Mouse (Mus musculus): ENCODE results near the gene Pacrg. TPM values are rescaled to one million over a fixed set of nuclear protein-coding genes. Genes with fewer than 3 reads are reported as not detected.

Pacrg gene
- polyA plus RNA-seq, 1 experiment from 2014 or later = 0.89 TPM

GRCm38 (mm10) chr17:10698041-10698440, 142.1 kb downstream of the Pacrg start:
- no peaks in the 10 kb centered on the region for H3K36me3 ChIP-seq (ENCODE audit: control insufficient read depth, insufficient read depth, low read length)
- DNase-seq (ENCODE audit: low spot score) = no peak
- no peak overlapping the region for H3K9ac ChIP-seq (ENCODE audit: low read length)
- H3K27ac ChIP-seq (replicated peaks) = no peak overlapping the region
- H3K4me1 ChIP-seq (replicated peaks; ENCODE audit: control insufficient read depth, insufficient read depth) = no peaks in the 10 kb centered on the region
- H3K27me3 ChIP-seq (ENCODE audit: control insufficient read depth, insufficient read depth, low read length) = no peaks in the 10 kb centered on the region
- H3K4me3 ChIP-seq (ENCODE audit: low read depth, low read length) = no peak overlapping the region
- H3K9me3 ChIP-seq (ENCODE audit: control insufficient read depth, low read length) = no peaks in the 10 kb centered on the region
- no peak for ATAC-seq (ENCODE audit: low FRiP score, low TSS enrichment)
- 72% methylated on average over 8 of the region's 8 CpGs for WGBS
- TF ChIP-seq EP300 (optimal IDR thresholded peaks at IDR 0.05) = no peak
- TF ChIP-seq CTCF (IDR thresholded peaks at IDR 0.05; ENCODE audit: low read depth) = no peak
- no peak overlapping the region for H3K4me2 ChIP-seq (replicated peaks; ENCODE audit: low read depth)

GRCm38 (mm10) chr17:10695421-10695820, 144.7 kb downstream of the Pacrg start:
- no peak for TF ChIP-seq EP300 (optimal IDR thresholded peaks at IDR 0.05)
- TF ChIP-seq CTCF (IDR thresholded peaks at IDR 0.05; ENCODE audit: low read depth) = no peak

DNA sequence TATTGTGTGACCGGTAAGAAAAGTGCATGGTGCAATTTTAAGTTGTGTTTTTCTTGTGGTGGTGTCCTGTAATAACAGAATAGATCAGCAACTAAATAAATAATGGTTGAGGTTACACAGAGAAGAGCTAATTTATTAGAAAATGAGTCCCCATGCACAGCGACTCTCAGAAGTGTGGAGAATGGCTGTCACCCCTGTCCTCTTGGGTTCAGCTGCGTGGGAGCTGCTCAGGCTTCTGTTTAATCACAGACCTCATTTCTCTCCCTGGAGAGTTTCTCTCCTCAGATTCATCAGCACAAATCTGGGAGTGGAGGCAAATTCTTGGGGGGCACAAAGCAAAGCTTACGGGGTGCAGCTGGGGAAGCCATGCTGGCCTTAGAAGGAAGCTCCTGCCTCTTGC, 163.0 kb downstream of the Pacrg start:
- ATAC-seq (ENCODE audit: low FRiP score, low TSS enrichment) (no peak), DNase-seq (ENCODE audit: low spot score) (no peak)
- TF ChIP-seq CTCF (IDR thresholded peaks at IDR 0.05; ENCODE audit: low read depth) = no peak
- TF ChIP-seq EP300 (optimal IDR thresholded peaks at IDR 0.05) = no peak
- Histone ChIP-seq H3K4me1 (replicated peaks; ENCODE audit: control insufficient read depth, insufficient read depth) (no peaks in the 10 kb centered on the region), H3K36me3 (ENCODE audit: control insufficient read depth, insufficient read depth, low read length) (no peaks in the 10 kb centered on the region), H3K27me3 (ENCODE audit: control insufficient read depth, insufficient read depth, low read length) (no peaks in the 10 kb centered on the region), H3K4me3 (ENCODE audit: low read depth, low read length) (no peak overlapping the region), H3K4me2 (replicated peaks; ENCODE audit: low read depth) (no peak overlapping the region), H3K27ac (replicated peaks) (no peak overlapping the region), H3K9me3 (ENCODE audit: control insufficient read depth, low read length) (no peaks in the 10 kb centered on the region), H3K9ac (ENCODE audit: low read length) (no peak overlapping the region)
- WGBS = 73% methylated on average over 4 of the region's 4 CpGs

More at GRCm38 (mm10) chr17:10695421-10695820, 144.7 kb downstream of the Pacrg start:
- no peaks in the 10 kb centered on the region for H3K9me3 ChIP-seq (ENCODE audit: control insufficient read depth, low read length)
- no peak for DNase-seq (ENCODE audit: low spot score)
- H3K36me3 ChIP-seq (ENCODE audit: control insufficient read depth, insufficient read depth, low read length) = no peaks in the 10 kb centered on the region
- H3K27ac ChIP-seq (replicated peaks) = no peak overlapping the region
- no peak for ATAC-seq (ENCODE audit: low FRiP score, low TSS enrichment)
- H3K4me1 ChIP-seq (replicated peaks; ENCODE audit: control insufficient read depth, insufficient read depth) = no peaks in the 10 kb centered on the region
- no peaks in the 10 kb centered on the region for H3K27me3 ChIP-seq (ENCODE audit: control insufficient read depth, insufficient read depth, low read length)
- no peak overlapping the region for H3K4me2 ChIP-seq (replicated peaks; ENCODE audit: low read depth)
- H3K4me3 ChIP-seq (ENCODE audit: low read depth, low read length) = no peak overlapping the region
- H3K9ac ChIP-seq (ENCODE audit: low read length) = no peak overlapping the region

- 73% methylated on average over 5 of the region's 5 CpGs for WGBS
- no peaks in the 10 kb centered on the region for H3K9me3 ChIP-seq (ENCODE audit: control insufficient read depth, low read length)
- no peak overlapping the region for H3K4me3 ChIP-seq (ENCODE audit: low read depth, low read length)
- H3K36me3 ChIP-seq (ENCODE audit: control insufficient read depth, insufficient read depth, low read length) = no peaks in the 10 kb centered on the region
- H3K27me3 ChIP-seq (ENCODE audit: control insufficient read depth, insufficient read depth, low read length) = no peaks in the 10 kb centered on the region
- ATAC-seq (ENCODE audit: low FRiP score, low TSS enrichment) (no peak), DNase-seq (ENCODE audit: low spot score) (no peak)
- H3K27ac ChIP-seq (replicated peaks) = no peak overlapping the region
- H3K9ac ChIP-seq (ENCODE audit: low read length) = no peak overlapping the region
- H3K4me1 ChIP-seq (replicated peaks; ENCODE audit: control insufficient read depth, insufficient read depth) = no peaks in the 10 kb centered on the region
- no peak for TF ChIP-seq CTCF (IDR thresholded peaks at IDR 0.05; ENCODE audit: low read depth)
- no peak for TF ChIP-seq EP300 (optimal IDR thresholded peaks at IDR 0.05)
- no peak overlapping the region for H3K4me2 ChIP-seq (replicated peaks; ENCODE audit: low read depth)
These were observed 164.6 kb downstream of the Pacrg start for GRCm38 (mm10) chr17:10675536-10675935.

GRCm38 (mm10) chr17:10675048-10675447, 165.1 kb downstream of the Pacrg start:
- ATAC-seq (ENCODE audit: low FRiP score, low TSS enrichment) (no peak), DNase-seq (ENCODE audit: low spot score) (no peak)
- no peaks in the 10 kb centered on the region for H3K36me3 ChIP-seq (ENCODE audit: control insufficient read depth, insufficient read depth, low read length)
- no peak overlapping the region for H3K4me2 ChIP-seq (replicated peaks; ENCODE audit: low read depth)
- no peaks in the 10 kb centered on the region for H3K27me3 ChIP-seq (ENCODE audit: control insufficient read depth, insufficient read depth, low read length)
- H3K4me1 ChIP-seq (replicated peaks; ENCODE audit: control insufficient read depth, insufficient read depth) = no peaks in the 10 kb centered on the region
- no peak overlapping the region for H3K27ac ChIP-seq (replicated peaks)
- no peak overlapping the region for H3K9ac ChIP-seq (ENCODE audit: low read length)
- TF ChIP-seq CTCF (IDR thresholded peaks at IDR 0.05; ENCODE audit: low read depth) = peak; percentile 33
- TF ChIP-seq EP300 (optimal IDR thresholded peaks at IDR 0.05) = no peak
- WGBS = 63% methylated on average over 3 of the region's 3 CpGs
- no peaks in the 10 kb centered on the region for H3K9me3 ChIP-seq (ENCODE audit: control insufficient read depth, low read length)
- no peak overlapping the region for H3K4me3 ChIP-seq (ENCODE audit: low read depth, low read length)

- H3K9me3 ChIP-seq (ENCODE audit: control insufficient read depth, low read length) = no peaks in the 10 kb centered on the region
- ATAC-seq (ENCODE audit: low FRiP score, low TSS enrichment) (no peak), DNase-seq (ENCODE audit: low spot score) (no peak)
- no peak overlapping the region for H3K9ac ChIP-seq (ENCODE audit: low read length)
- H3K36me3 ChIP-seq (ENCODE audit: control insufficient read depth, insufficient read depth, low read length) = no peaks in the 10 kb centered on the region
- 53% methylated on average over 4 of the region's 4 CpGs for WGBS
- no peak for TF ChIP-seq CTCF (IDR thresholded peaks at IDR 0.05; ENCODE audit: low read depth)
- TF ChIP-seq EP300 (optimal IDR thresholded peaks at IDR 0.05) = no peak
- no peak overlapping the region for H3K4me2 ChIP-seq (replicated peaks; ENCODE audit: low read depth)
- H3K27me3 ChIP-seq (ENCODE audit: control insufficient read depth, insufficient read depth, low read length) = no peaks in the 10 kb centered on the region
- no peaks in the 10 kb centered on the region for H3K4me1 ChIP-seq (replicated peaks; ENCODE audit: control insufficient read depth, insufficient read depth)
- H3K27ac ChIP-seq (replicated peaks) = no peak overlapping the region
- H3K4me3 ChIP-seq (ENCODE audit: low read depth, low read length) = no peak overlapping the region
These were observed 178.8 kb downstream of the Pacrg start for GRCm38 (mm10) chr17:10661294-10661693.

All from stomach, postnatal 0 days (tissue).